Mouse (Mus musculus) olfactory bulb, adult 2 months (tissue): ENCODE results near the gene Mettl17.

Source experiments
- CTCF ChIP-seq: fragments of 200-500 bp; IDR thresholded peaks from 2 replicates; pipeline ENCODE4 v1.5.1; 2012; ENCODE audit warnings: low read depth, mild to moderate bottlenecking, low read length, moderate library complexity; ENCODE audit not compliant: insufficient read depth
- POLR2A ChIP-seq: fragments of 200-500 bp; IDR thresholded peaks from 2 replicates; pipeline ENCODE4 v1.6.1; 2012; ENCODE audit warnings: mild to moderate bottlenecking, low read depth, low read length, moderate library complexity; ENCODE audit not compliant: insufficient read depth

DNA sequence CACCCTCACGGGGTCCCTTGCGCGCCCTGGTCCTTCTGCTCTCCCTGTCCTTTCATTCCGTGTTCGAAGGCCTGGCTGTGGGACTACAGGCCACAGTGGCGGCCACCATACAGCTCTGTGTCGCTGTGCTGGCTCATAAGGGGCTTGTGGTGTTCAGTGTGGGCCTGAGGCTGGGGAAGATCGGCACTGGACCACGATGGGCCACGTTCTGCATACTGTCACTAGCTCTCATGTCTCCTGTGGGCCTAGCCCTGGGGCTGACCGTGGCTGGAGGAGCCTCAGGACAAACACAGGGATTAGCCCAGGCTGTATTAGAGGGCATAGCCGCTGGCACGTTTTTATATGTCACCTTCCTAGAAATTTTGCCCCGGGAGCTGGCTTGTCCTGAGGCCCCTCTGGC lies 10.4 kb downstream of the Mettl17 start:
- TF ChIP-seq CTCF (no peak), POLR2A (no peak)
